Mouse (Mus musculus) 416B (cell line): Measurements from ENCODE around the gene Gpatch8.

Experiments used
- DNase-seq: peaks from one replicate; pipeline ENCODE4 v3.0.0; 2011; ENCODE audit warnings: low read depth

Gene Gpatch8

GRCm38 (mm10) chr11:102556031-102556715, at the start of gene Gpatch8:
Gene Gpatch8 (minus strand): TSS chr11:102556392.
- DNase-seq = peak; percentile 96

- DNase-seq = peak; percentile 11
Measured at GRCm38 (mm10) chr11:102604777-102605552, 48.8 kb upstream of the Gpatch8 start.

GRCm38 (mm10) chr11:102604010-102604584, 47.9 kb upstream of the Gpatch8 start, which contains the start of gene Fzd2:
Gene Fzd2 (plus strand): TSS chr11:102604396.
- peak; percentile 99 for DNase-seq

GRCm38 (mm10) chr11:102603496-102603850, 47.3 kb upstream of the Gpatch8 start:
- DNase-seq = peak; percentile 77

DNA sequence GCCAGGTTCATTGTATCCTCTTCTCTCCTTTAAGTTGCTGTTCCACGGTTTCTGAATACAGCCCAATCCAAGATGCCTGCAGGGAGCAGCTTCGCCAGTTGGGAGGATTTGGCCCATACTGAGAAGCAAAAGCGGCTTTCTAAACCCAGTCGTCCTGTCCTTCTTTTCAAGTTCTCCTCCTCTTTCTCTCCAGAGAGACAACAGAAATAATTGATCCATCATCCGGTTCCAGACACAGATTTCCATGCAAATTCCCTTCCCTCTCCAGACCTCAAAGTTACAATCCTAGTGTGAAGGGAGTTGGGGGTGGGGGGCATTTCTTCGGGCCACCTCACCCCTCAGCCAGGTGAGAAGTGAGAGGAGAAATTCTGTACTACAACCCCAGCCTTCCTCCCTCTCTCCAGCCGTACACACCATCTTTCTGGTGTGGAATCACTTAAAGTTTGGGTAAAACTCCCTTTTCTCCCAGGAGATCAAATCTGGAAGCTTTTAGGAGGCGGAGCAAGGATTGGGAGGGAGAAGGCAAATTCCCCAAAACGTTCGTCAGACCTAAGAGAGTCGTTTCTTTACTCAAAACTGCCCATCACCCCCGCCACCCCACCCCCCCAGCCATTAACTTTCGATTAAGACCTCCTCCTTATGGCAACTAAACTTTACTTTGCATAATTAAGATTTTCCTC, 46.8 kb upstream of the Gpatch8 start:
- no peak for DNase-seq

DNA sequence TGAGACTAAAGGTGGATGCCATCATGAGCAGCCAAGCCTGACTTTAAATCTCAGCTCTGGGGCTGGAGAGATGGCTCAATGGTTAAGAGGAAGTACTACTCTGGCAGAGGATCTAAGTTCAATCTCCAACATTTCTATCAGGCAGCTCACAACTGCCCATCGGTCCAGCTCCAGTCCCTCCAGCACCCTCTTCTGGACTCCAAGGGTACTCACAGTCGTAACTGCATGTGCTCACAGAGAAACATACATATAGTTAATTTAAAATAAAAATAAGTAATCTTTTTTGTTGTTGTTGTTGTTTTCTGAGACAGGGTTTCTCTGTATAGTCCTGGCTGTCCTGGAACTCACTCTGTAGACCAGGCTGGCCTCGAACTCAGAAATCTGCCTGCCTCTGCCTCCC, 43.7 kb upstream of the Gpatch8 start:
- peak; percentile 78 for DNase-seq

GRCm38 (mm10) chr11:102595341-102595820, 39.2 kb upstream of the Gpatch8 start:
- DNase-seq = no peak

- DNase-seq = no peak
Measured at GRCm38 (mm10) chr11:102587554-102587953, 31.4 kb upstream of the Gpatch8 start.

- DNase-seq = no peak
Measured at GRCm38 (mm10) chr11:102586445-102587130, 30.4 kb upstream of the Gpatch8 start.

GRCm38 (mm10) chr11:102582736-102583135, 26.5 kb upstream of the Gpatch8 start:
- no peak for DNase-seq

GRCm38 (mm10) chr11:102582016-102582610, 25.9 kb upstream of the Gpatch8 start:
- DNase-seq = no peak

DNA sequence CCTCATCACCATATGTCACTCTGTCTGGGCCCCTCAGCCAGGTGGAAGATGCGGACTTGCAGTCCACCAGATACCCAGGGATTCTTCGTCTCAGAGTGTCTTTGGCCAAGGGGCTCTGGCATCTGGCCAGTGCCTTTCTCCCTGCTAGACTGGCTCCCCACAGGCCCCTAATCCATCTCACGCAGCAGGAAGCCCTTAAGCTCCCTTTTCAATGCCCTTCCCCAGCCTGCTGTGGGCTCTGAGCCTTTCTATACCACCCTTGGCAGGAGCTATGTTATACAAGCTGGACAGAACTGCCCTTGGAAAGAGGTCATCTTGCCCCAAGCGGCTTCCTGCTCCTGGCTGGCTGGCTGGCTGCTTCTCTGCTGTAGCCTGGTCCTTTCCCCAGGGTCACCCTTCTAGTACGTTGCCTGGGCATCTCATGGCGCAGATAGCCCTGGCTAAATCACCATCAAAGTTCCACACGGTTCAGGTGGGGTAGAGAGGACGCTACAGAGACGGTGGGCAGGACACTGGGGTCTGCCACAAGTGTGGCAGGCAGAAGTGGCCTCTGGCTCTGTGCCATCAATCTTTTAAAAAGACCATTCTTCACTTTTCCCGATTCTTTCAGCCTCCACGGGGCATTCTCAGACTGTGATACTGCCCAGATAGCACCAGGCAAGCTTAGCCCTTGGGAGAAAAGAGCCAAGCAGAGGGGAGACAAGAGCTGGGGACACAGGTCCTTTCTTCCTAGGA, 25.3 kb upstream of the Gpatch8 start:
- no peak for DNase-seq

- DNase-seq = no peak
Measured at GRCm38 (mm10) chr11:102580034-102580330, 23.8 kb upstream of the Gpatch8 start.

DNA sequence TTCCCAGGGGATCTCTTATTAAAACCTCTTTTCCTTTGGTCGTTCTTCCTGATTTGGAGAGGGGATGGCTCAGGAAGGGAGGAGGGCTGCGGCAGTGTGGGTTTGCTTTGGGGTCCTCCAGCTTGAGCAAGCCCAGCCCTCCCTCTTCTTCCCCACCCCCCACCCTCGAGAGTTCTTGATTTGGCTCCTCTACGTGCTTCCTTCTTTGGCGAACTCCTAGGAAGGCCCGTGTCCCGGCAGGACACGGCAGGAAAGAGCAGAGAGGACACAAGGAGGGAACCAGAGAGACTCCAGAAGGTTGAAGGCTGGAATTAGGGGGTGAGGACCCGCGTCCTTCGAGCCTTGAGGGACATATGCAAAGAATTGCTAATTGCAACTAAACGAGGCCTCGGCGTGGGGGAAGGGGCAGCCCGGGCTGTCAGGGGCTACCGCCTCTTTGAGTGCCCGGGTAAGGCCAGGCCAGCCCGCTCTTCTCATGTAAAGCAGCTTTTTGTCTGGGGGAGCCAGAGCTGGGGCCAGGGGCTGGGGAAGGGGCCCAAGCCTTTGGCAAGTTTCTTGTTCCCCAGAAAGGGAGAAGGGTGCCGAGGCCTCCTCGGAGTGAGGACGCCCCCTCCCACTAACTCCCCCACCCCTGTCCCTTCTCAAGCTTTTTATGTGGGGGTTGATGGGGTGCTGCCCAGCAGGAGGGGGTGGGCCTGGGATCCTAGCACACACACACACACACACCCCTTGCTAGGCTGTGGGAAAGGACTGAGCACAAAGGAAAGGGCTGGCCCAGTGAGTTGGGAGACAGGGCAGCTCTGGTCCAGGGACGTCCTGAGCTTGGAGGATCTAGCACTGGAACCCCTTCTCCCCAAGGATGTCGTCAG, 23.2 kb upstream of the Gpatch8 start, which contains the start of gene Gm11627:
Gene Gm11627 (minus strand): TSS at position 297 of the 869 bp plus-strand sequence.
- no peak for DNase-seq

DNA sequence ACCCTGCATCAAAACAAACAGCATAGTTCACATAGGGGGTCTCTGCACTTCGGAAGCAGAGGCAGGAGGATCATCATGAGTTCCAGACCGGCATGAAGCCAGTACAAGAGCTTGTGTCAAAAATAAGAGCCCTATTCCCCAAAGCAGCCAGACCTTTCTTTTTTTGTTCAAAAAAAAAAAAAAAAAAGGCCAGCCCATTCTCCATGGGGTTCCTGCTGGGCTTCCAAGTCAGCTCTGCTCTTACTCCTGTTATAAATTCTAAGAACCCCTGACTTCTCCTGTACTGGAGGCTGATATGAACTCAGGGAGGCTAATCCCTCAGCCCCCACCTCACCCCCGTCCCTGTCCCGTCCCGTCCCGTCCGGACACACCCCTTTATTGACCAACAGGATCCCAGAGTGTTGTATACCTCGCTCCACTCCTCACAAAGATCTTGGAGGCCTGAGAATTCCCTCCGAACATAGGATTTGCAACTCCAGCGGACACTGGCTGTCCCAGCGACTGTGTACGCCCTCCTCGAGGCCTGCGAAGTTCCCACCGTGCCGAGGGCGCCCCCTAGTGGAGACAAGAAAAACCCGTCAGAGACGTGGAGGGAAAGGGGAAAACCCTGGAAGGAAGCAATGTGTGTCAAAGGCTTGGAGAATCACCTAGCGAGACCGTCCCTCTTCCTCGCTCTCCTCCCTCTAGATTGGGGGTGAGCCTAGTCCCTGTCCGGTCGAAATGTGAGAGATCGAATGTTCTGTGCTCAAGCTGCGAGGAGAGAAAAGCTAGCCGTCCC, 22.3 kb upstream of the Gpatch8 start:
- peak; percentile 80 for DNase-seq

GRCm38 (mm10) chr11:102576050-102576754, 20.0 kb upstream of the Gpatch8 start:
- no peak for DNase-seq

DNA sequence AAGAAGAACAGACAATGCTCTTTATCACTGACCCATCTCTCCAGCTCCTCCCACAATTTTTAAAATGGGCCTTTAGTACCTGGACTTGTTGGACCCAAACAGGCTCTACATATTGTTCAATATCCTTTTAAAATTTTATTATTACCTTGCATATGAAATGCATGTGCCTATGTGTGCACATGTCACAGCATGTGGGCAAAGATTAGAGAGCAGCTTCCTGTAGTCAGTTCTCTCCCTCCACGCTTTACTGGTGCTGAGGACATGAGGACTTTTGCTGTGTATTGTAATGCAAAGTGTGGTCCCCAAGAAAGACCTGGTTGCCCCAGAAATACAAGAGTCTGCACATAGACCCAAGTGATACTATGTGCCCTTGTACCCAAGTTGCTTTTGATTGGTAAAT, 18.8 kb upstream of the Gpatch8 start:
- no peak for DNase-seq
